Mouse (Mus musculus) mouse embryonic stem cell (cell line): ENCODE measurements around the gene Rock2.

Experiments
- in situ Hi-C, 2 experiments: fragments of 300-500 bp; cut with MboI; formaldehyde crosslinking; loops; 1 replicate in 1 of 2; 3 replicates in 1 of 2; pipeline ENCODE4 v1.14.3; 2019 to 2020; ENCODE audit warnings: low sequenced_read_pairs in 2 of 2, low pct_unique_long_range_greater_than_20kb in 1 of 2, mixed read lengths in 1 of 2; ENCODE audit not compliant: unreplicated experiment in 1 of 2

The Rock2 gene

DNA sequence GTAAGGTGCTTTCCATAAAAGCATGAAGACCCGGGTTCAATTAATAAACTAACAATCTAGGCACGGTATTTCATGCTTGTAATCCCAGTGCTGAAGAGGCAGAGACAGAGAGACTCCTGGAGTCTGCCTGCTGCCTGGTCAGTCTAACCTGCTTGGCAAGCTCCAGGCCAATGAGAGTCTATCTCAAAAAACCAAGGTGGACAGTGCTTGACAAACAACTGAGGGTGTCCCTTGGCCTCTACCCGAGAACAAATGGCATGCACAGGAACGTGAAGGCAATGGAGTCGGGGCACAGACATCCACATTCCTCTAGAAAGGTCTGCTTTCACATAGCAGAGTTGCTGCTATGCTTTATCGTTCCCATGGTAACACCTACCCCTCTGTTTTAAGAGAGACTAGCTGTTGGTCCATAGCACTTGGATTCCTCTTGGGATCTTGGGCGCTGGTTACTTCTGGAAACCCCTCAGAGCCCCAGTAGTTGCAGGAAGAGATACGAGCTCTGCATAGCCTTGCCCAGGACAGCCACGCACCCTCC lies 24.8 kb upstream of the Rock2 start:
- in situ Hi-C loops, result no loop called here

DNA sequence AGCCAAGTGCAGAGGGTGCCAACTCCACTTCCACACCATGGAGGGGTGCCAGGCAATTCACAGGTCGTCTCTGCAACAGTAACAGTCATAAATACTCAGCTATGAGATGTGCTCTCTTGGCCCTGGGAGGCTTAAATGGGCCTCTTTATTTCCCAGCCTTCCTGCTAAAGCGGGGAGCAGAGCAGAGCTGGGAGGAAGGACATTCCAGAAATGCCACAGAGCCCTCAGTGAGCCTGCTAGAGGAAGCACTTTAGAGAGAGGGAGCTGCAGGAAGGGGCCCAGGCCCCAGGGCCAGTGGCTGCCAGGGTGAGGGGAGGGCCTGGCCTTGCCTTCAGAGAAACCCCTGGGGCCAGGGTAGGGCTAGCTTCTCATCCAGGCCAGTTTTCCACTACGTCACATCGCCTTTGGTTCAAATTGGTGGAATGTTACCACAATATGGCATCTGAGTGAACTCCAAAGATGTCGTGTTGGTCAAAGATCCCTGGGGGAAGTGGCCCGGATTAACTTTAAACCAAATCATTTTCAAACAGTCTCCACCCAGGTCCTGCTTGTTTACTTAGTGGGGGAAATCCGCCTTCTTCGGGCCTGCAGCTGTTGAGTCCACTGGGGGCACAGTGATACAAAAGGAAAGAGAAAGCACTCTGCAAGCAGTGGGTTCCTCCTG lies 24.2 kb upstream of the Rock2 start:
- in situ Hi-C loops, result no loop called here

GRCm38 (mm10) chr12:16872006-16872405 lies 22.7 kb upstream of the Rock2 start:
- in situ Hi-C loops, result no loop called here

DNA sequence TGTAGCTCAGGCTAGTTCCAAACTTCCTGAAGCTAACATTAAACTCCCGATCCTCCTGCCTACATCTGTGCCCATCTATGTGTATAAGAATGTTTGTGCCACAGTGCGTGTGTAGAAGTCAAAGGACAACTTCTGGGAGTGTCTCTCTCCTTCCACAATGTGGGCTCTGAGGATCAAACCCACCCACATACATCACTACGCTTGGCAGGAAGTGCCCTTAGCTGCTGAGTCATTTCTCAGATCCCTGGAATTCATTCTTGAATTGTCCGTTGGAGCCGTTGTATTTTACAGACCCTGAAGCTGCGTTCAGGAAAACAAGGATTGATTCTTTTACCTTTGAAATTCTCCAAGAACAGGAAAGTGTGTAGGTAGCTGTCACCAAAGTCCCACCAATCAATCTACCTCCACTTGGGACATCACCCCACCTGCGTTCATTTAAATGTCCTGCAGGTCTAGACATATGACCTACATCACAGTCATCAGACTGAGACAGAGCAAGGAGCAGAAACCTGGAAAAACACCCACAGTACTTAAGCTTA lies 21.7 kb upstream of the Rock2 start:
- in situ Hi-C loops, result no loop called here

DNA sequence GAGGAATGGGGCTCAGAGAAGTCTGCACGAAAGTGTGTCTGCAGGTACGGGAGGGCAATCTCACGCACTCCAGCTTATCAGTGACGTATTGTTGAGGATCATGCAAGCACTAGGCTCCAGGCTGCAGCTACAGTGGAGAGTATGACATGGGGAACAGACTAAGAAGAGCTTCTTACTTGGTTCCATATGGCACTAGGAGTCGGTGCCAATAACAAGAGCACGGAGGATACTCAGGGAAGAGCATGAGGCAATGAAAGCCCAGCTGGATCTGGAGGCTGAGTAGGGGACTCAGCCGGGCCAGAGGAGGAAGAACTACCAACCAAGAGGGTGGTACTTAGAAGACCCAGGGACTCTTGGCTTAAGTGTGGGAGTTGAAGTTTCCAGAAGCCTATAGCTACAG lies 21.1 kb upstream of the Rock2 start:
- in situ Hi-C loops, result no loop called here

DNA sequence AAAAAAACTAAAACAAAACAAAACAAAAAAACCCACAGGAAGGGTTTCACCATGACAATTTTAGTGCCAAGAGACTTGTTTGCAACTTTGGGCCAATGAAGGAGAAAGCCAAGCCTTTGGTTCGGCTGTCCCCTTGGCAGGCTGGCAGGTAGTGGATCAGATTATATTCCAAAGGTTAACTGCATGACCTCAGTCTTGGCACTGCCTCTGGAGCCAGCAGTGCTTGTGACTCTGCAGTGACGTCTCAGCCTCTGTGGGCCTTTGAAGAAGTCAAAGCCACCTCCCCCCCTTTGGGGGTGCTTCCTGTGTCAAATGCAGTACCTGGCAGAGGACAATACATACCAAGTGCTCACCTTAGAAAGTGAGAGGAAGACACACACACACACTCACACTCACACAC lies 20.6 kb upstream of the Rock2 start:
- in situ Hi-C loops, result no loop called here

- in situ Hi-C loops, result no loop called here
These were observed 19.4 kb upstream of the Rock2 start for GRCm38 (mm10) chr12:16875269-16875668.

GRCm38 (mm10) chr12:16875678-16876077 lies 19.0 kb upstream of the Rock2 start:
- in situ Hi-C loops, result no loop called here

GRCm38 (mm10) chr12:16876667-16877066 lies 18.0 kb upstream of the Rock2 start:
- in situ Hi-C loops, result no loop called here

GRCm38 (mm10) chr12:16877141-16877540 lies 17.6 kb upstream of the Rock2 start:
- in situ Hi-C loops, result no loop called here

DNA sequence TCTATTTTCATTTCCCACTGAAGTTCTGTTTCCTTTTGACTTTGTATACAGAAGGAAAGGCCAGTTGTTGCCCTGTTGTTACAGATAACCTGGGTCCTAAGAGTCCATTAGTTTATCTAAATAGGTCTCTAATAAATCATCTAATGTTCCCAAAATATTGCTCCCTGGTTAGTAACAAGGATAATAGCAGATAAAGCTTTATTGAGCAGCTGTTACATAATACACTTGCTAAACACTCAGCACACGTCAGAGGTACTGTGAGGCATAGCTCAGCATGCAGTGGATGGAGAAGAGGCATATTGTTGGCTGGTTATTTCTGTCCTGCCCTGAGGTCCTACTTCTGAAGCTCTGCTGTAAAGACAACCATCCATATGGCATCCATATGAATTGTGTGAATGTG lies 17.0 kb upstream of the Rock2 start:
- in situ Hi-C loops, result no loop called here

GRCm38 (mm10) chr12:16879369-16879768 lies 15.3 kb upstream of the Rock2 start:
- in situ Hi-C loops, result no loop called here

DNA sequence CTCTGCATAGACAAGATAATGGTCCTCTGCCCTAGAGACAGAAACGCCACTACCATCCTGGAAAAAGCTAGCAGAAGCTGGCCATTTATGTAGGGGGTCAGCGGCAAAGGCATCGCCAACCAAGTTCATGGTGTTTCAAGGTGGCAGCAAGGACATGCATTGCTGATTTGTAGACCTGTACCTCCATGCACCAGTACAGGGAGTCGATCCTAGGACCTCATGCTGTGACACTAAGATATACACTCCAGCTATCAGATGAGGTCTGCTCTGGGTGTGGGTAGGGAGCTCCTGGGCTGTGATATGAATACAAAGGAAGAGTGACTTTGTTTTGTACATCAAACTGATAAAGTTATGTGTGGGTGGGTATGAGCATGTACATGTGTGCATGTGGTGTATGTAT lies 14.6 kb upstream of the Rock2 start:
- in situ Hi-C loops, result no loop called here

GRCm38 (mm10) chr12:16882442-16882841 lies 12.3 kb upstream of the Rock2 start:
- in situ Hi-C loops, result no loop called here

DNA sequence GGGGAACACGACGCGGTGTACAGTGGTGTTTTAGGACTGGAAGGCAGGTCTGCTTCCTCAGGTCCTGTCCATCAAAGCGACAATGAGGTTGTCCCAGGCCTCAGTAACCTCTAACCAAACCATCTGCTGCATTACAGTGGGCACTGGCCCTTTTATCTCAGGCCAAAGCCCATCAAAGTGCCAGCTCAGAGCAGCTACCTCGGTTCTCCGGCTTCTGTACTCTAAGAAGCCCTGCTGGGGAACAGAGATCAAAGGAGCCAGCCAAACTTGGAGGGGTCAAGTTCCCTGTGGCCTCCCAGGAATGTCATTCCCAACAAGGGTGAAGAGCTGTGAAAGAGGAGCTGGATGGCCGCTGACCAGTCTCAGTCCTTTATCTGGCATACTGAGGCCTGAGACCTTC lies 11.6 kb upstream of the Rock2 start:
- in situ Hi-C loops, result no loop called here

DNA sequence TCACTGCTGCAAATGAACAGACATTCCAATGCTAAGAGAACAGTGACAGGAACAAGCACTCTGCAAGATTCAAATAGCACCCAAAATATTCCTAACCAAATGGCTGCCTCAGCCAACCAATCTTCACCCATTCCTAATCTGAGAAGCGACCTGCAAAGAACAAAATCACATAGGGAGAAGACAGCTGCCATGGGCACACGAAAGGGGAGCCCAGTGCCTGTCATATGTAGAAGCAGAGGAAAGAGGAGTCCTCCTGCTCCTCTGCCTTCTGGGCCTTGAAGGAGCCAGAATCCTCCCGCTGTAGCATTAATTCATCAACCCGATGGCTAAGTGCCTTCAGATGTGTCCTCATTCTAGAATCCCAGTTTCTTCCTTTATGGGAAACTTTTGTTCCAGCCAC lies 10.2 kb upstream of the Rock2 start:
- in situ Hi-C loops, result no loop called here

DNA sequence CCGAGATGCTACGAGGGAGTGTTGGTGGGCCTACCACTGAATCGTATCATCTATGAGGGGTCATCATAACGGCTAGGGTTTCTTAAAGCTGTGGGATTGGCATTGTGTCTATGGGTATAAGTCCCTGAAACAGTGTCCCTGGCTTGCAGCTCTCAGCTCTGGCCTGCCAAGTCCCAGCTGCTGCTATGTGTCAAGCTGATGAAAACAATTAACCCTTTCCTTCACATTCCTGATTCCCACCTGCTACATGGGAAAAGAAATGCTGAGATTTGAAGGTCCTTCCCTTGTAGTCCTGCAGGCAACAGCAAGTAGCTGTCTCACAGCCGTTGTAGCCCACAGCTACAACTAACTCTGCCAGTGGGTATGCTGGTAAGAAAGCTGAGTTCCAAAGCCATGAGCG lies 8.3 kb upstream of the Rock2 start:
- in situ Hi-C loops, result no loop called here

DNA sequence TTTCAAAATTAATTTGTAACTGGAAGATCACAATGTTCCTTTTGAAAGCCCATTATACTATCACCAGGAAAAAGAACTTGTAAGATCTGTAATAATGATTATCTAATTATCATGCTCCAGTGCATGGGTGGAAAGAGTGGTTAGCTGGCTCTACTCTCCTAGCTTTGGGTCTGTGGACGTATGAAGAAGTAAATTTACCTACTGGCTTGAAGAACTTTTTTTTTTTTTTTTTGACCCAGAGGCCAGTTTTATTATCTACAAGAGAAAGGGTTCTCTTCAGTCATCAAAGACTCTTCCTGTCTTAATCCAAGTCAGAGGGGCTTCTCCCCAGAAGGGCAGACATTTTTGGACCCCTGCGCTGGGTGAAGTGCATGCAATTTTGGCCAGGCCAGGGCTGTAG lies 1.7 kb upstream of the Rock2 start:
- in situ Hi-C loops, result no loop called here

DNA sequence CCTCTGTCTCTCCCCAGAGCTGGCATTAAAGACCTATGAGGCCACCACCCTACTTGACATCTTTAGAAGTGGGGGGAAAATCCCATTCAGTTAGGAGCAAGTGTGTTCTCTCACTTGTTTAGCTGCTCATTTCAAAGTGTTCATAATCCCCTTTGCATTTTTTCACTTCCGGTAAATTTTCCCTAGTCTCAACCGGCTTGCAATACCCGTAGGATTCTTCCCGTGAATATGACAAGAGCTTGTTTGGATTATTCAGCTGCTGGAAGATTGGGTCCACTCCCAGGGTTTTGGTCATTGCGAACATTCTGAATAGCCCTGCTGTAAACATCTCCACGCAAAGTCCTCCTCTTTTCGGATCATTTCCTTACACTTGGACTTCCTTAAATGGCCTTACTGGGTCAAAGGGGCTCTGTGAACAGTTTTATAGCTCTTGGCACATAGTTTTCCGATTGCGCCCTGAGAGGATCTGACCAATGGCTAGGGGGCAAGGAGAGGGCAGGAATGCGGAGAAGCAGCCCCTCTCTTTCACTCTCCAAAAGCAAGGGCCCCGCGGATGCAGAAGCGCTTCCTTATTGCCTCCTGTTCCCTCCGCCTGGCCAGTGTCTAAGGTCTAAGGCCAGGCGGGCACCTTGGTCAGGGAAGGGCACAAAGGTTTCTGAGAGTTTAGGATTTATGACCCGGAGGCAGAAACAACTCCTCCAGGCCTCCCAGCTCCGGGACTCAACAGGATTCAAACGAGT lies 869 bp upstream of the Rock2 start:
- in situ Hi-C loops, result no loop called here
